Mouse (Mus musculus) c-Kit-positive CD71-negative TER-119-negative erythroid progenitor cells, embryonic 14.5 days (primary cell): ENCODE data around the gene Ddx54.
A peak's percentile ranks its signal among the peaks of the same experiment; 100 is the strongest.

Experiments used
- DNase-seq: peaks from one replicate; pipeline ENCODE4 v3.0.0-alpha.2; 2013; ENCODE audit warnings: low read depth

Ddx54 gene

DNA sequence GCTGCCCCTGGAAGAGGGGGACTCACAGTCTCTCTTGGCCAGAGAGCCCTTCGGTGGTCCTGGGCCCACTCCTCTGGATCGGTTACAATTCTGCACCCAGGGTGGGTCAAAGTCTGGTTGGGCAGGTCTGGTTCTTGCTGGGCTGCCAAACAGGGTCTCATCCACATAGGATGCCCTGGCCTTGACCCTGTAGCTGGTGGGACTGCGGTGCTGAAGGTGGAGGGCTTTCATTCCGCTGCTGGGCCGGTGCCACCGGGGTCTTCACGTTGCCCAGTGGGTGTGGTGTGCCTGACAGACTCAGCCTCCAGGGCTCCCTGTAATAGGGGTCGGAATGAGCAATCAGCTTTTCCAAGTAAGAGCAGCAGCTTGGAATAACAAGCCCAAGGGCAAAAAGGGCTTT is 1.1 kb upstream of the Ddx54 start:
- no peak for DNase-seq

DNA sequence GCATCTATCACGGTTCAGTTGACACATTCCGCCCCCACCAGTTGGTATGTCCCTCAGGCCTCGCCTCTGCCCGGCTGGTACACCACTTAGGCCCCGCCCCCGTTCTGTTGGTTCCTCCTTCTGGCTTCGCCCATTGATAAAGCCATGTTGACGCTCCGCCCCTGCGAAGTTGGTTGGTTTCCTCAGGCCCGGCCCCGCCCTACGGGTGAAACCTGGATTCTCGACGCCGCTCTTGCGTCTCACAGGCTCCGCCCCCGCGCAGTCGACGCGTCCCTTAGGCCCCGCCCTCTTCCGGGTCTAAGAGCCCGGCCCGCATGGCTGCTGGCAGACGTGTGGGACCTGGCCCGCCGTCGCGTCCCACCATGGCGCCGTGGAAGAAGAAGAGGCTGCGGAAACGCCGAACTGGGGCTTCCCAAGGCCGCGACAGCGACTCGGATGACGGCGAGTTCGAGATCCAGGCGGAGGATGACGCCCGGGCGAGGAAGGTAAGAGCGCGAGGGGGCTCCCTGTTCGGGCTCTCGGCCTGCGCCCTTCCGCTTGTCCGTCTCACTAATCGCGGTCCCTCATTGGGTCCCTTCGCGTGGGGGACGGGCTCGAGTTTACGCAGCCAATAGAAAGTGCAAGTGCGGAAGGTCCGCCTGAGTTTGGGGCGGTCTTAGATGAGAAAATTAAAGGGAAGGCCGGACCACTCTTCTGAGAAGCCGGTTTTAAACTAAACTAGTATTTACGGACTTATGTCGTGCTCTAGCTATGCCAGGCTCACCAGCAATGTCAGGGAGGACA is 474 bp downstream of the Ddx54 start:
- peak; percentile 100 for DNase-seq

DNA sequence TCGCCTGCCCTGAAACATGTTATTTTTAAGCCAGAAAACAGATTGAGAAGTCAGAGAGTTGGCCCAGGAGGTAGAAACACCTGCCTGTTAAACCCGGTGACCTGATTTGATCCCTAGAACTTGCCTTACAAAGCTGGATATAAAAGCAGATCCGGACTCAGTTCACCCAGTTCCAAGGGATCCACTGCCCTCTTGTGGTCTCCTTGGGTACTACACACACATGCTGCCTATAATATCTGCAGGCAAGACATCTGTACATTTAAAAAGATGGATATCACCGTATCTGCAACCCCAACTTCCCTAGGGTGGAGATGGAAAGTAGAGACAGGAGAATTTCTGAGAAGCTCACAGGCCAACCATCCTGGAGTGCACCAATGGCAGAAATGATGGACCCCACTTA is 3.4 kb downstream of the Ddx54 start:
- no peak for DNase-seq

DNA sequence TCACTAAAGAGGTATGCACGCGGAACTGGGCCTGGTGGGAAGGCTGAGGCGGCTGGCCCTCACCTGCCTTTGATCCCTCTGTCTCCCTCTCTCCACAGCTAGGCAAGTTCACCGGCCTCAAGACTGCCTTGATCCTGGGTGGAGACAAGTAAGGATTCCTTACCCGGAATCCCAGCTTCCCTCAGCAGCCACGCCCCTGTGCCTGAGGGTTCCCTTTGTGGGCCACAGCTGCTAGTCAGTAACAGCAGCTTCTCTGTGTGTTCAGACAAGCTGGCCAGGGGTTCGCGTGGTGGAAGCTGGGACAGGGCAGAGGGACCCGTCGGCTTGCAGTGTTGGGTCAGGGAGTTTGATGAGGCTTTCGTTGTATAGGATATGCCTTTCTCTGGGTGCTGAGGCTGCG is 6.2 kb downstream of the Ddx54 start:
- no peak for DNase-seq

GRCm38 (mm10) chr5:120619201-120619600 is 6.7 kb downstream of the Ddx54 start:
- peak; percentile 65 for DNase-seq

- DNase-seq = peak; percentile 87
These were observed 8.0 kb downstream of the Ddx54 start for GRCm38 (mm10) chr5:120620375-120621077.

DNA sequence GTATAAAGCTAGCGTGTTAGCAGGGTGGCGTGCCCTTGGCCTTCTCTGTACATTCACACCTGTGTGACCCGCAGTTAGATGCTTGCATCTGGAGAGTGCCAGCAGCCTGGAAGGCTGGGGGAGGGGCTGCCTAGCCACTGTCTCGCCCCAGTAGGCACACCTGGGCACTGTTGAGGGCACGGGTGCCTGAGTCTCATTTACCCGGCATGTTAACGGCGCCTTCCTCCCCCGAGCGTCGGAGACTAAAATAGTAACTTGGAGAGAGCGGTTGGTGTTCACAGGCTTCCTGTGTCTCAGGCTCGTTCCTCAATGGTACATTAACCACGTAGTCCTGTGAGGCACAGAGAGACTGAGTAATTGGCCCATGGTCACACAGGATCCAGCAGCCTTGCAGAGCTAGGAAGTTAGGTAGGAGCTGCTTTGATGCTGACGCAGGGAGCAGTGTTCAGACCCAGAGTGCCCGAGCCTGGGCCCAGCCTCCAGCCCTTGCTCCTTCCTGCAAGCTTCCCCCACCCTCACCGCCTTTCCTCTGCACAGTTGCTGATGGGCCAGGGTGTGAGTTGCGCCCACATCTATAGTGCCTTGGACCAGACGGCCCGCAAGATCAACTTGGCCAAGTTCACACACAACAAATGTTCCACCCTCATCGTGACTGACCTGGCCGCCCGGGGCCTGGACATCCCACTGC is 8.7 kb downstream of the Ddx54 start:
- DNase-seq = no peak

DNA sequence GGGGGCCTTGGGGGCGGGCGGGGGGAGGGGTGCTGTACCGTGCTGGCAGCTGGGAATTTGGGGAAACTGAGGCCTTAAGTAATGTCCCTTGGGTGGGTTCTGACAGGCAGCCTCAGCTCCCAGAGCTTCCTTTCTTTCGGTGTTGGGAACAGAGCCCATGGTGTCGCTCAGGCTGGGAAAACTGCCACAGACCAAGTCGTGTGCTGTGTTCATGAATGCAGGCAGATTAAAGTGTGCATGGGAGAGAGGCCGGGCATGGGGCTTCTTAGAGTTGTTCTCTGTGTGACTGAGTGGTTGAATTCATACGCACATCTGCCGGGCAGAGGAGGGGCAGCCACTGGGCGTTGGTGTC is 9.3 kb downstream of the Ddx54 start:
- no peak for DNase-seq

- DNase-seq = no peak
These were observed 9.8 kb downstream of the Ddx54 start for GRCm38 (mm10) chr5:120622198-120622851.

- no peak for DNase-seq
These were observed 11.9 kb downstream of the Ddx54 start for GRCm38 (mm10) chr5:120624427-120624826.

DNA sequence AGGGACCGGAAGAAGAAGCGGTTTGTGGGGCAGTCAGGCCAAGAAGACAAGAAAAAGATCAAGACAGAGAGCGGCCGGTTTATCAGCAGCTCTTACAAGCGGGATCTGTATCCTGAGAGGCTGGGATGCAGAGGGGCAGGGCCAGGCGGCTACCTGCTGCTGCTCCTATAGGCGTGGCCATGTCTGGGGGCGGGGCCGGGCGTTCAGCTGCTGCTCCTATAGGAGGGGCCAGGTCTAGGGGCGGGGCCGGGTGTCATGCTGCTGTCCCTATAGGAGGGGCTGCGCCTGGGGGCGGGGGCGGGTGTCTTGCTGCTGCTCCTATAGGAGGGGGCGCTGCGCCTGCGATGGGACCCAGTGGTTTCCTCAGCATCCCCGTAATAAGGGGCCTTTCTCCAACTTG is 13.9 kb downstream of the Ddx54 start:
- DNase-seq = no peak

DNA sequence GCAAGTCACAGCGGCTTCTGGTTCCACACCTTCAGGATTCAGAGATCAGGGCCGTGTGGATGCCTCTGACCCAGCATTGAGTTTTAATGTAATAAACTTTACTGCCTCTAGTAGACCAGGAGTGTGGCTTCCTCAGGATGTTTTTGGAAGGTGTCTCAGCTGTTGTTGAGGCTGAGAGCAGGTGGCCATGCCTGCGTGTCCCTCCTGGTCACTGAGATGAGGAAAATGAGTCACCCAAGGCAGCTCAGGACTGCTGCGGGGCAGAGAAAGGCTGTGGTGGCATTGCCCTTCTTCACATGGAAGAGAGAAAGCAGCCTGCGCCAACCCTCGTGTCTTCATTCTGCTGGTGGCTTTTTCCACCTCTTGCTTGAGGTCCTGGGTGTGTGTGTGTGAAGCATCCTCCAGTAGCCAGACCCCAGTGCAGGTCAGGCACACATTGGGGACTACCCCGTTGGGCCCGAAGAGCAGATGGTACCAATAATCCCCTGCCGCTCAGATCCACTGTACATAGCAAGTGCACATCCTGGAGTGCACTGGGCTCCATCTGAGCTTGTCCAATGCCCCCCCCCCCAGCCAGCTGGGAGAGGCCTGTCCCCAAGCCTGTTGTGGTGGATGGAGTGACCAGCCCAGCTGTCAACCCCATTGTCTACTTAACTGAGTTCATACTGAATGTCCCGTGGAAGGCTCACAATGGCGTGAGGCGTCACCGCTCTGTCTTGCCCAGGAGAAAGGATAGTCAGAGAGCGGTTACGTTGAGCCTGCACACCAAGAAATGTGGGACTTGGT is 15.2 kb downstream of the Ddx54 start:
- DNase-seq = no peak

- no peak for DNase-seq
These were observed 16.1 kb downstream of the Ddx54 start for GRCm38 (mm10) chr5:120628624-120629023.

- no peak for DNase-seq
These were observed 18.6 kb downstream of the Ddx54 start for GRCm38 (mm10) chr5:120631128-120631527.

- no peak for DNase-seq
These were observed 19.4 kb downstream of the Ddx54 start for GRCm38 (mm10) chr5:120631892-120632291.

- DNase-seq = no peak
These were observed 21.6 kb downstream of the Ddx54 start, which contains the start of gene Cfap73 for GRCm38 (mm10) chr5:120634131-120634530. Cfap73 (minus strand) TSS chr5:120634235.

DNA sequence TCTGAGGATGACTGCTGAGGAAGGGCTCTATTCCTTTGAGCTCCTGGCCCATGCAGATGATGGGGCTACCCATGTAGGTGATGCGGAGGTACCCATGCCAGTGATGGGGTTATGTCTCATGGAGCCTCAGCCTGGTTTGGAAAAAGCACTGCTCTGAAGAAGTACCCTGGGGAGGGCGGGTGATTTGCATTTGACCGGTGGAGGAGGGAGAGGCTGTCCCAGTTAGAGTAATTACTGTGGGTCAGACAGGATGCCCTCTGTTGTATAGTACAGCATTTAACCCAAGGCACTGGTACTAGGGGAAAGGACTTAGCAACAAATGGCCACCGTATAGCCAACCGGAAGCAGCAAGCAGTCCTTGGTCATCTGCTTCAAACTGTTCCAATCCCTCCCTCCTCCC is 22.3 kb downstream of the Ddx54 start:
- DNase-seq = no peak

GRCm38 (mm10) chr5:120635633-120636032 is 23.1 kb downstream of the Ddx54 start:
- DNase-seq = no peak

DNA sequence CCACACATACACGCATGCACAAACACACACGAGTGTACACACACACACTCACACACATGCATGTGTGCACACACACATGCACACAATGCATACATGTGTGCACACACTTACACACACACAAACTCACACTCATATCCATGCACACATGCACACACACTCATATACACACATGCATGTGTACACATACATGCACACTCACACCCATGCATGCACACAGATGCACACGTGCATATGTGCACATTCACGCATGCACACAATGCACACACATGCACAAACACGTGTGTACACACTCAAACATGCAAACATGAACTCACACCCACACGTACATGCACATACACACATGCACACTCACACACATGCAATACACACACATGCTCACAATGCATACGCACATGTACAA is 27.6 kb downstream of the Ddx54 start:
- DNase-seq = no peak

- DNase-seq = no peak
These were observed 31.0 kb downstream of the Ddx54 start for GRCm38 (mm10) chr5:120643365-120644085.

- no peak for DNase-seq
These were observed 31.7 kb downstream of the Ddx54 start for GRCm38 (mm10) chr5:120644227-120644626.
